In the genomic region with DNA sequence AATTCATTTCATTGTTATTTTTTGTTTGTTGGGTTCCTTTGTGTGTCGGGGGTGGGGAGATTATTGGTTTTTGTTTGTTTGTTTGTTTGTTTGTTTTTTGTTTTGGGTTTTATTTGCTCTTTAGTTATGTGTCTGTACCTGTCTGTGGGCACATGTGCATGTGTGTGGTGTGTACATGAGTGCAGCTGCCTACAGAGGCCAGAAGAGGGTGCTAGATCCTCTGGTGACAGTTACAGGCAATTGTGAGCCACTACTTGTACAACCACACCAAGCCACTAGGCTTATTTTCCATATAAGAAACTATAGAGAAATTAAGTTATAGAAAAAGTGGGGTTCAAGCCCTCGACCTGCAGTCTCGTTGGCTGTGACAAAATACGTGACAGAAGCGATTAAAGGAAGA, we compare ENCODE assay signal across 14 mouse cellular contexts. TPM values are rescaled to one million over a fixed set of nuclear protein-coding genes. Genes with fewer than 3 reads are reported as not detected.
DNase-seq lines count a peak whose midpoint lies in the region; ATAC-seq and TF ChIP-seq lines count a peak whose summit lies in the region.
"Had no signal": no experiment of that assay in that cellular context is flagged by ENCODE, and none has a peak within 500 bp of the region (broad histone marks: within the 10 kb centered on the region; RNA-seq: fewer than 3 reads in every experiment).

No protein-coding gene starts in this region.

- no peak overlapping the region for H3K4me2 ChIP-seq in intestine, postnatal 0 days (replicated peaks; ENCODE audit: low read depth)
- no peak overlapping the region for H3K4me2 ChIP-seq in intestine, embryonic 16.5 days (ENCODE audit: low read depth, low read length)
- no peak overlapping the region for H3K4me2 ChIP-seq in hindbrain, embryonic 16.5 days (ENCODE audit: low read length)
- H3K4me2 ChIP-seq: hindbrain, embryonic 14.5 days; lung, embryonic 15.5 days had no signal

- H3K4me3 ChIP-seq in intestine, postnatal 0 days (ENCODE audit: low read depth, low read length), result no peak overlapping the region
- no peak overlapping the region for H3K4me3 ChIP-seq in intestine, embryonic 16.5 days (ENCODE audit: low read length)
- H3K4me3 ChIP-seq in bone marrow, adult 2 months (replicated peaks; ENCODE audit: control insufficient read depth, low read depth, low read length), result no peak overlapping the region
- no peak overlapping the region for H3K4me3 ChIP-seq in hindbrain, embryonic 16.5 days (ENCODE audit: low read length)
- H3K4me3 ChIP-seq: lung, embryonic 15.5 days had no signal

- no peaks in the 10 kb centered on the region for H3K9me3 ChIP-seq in intestine, postnatal 0 days (ENCODE audit: control insufficient read depth)
- H3K9me3 ChIP-seq in intestine, embryonic 16.5 days (ENCODE audit: control insufficient read depth, low read length), result no peaks in the 10 kb centered on the region
- no peaks in the 10 kb centered on the region for H3K9me3 ChIP-seq in hindbrain, embryonic 16.5 days (ENCODE audit: control insufficient read depth, low read length)
- H3K9me3 ChIP-seq: lung, embryonic 15.5 days had no signal

- H3K36me3 ChIP-seq in intestine, postnatal 0 days (ENCODE audit: control insufficient read depth, insufficient read depth), result no peaks in the 10 kb centered on the region
- no peaks in the 10 kb centered on the region for H3K36me3 ChIP-seq in intestine, embryonic 16.5 days (ENCODE audit: control insufficient read depth, insufficient read depth, low read length)
- no peaks in the 10 kb centered on the region for H3K36me3 ChIP-seq in hindbrain, embryonic 16.5 days (ENCODE audit: control insufficient read depth, insufficient read depth, low read length)
- H3K36me3 ChIP-seq: lung, embryonic 15.5 days had no signal

- no peaks in the 10 kb centered on the region for H3K4me1 ChIP-seq in intestine, postnatal 0 days (replicated peaks; ENCODE audit: control insufficient read depth, insufficient read depth, low read length)
- H3K4me1 ChIP-seq in intestine, embryonic 16.5 days (ENCODE audit: control insufficient read depth, insufficient read depth, low read length), result no peaks in the 10 kb centered on the region; the same call in 1 of the 2 replicates
- H3K4me1 ChIP-seq in bone marrow, adult 2 months (ENCODE audit: control insufficient read depth, insufficient read depth, low read length), result no peaks in the 10 kb centered on the region
- no peaks in the 10 kb centered on the region for H3K4me1 ChIP-seq in hindbrain, embryonic 16.5 days (ENCODE audit: control insufficient read depth, insufficient read depth, low read depth, low read length)

- no peak for ATAC-seq in intestine, postnatal 0 days
- no peak for ATAC-seq in intestine, embryonic 16.5 days
- ATAC-seq in hindbrain, embryonic 16.5 days, result no peak
- ATAC-seq: midbrain, embryonic 16.5 days had no signal

- 85% methylated on average over 5 of the region's 5 CpGs for WGBS in intestine, postnatal 0 days
- WGBS in intestine, embryonic 16.5 days, result 87% methylated on average over 5 of the region's 5 CpGs
- WGBS in bone marrow, adult 2 months, result 87% methylated on average over 5 of the region's 5 CpGs
- WGBS in hindbrain, embryonic 16.5 days, result 91% methylated on average over 5 of the region's 5 CpGs

- no peak overlapping the region for H3K9ac ChIP-seq in intestine, postnatal 0 days (ENCODE audit: low read depth, low read length)
- H3K9ac ChIP-seq in intestine, embryonic 16.5 days (ENCODE audit: low read depth, low read length), result no peak overlapping the region
- H3K9ac ChIP-seq in hindbrain, embryonic 16.5 days (ENCODE audit: low read depth, low read length), result no peak overlapping the region
- H3K9ac ChIP-seq: hindbrain, embryonic 14.5 days; lung, embryonic 15.5 days had no signal

- no peak overlapping the region for H3K27ac ChIP-seq in intestine, postnatal 0 days (ENCODE audit: low read depth, low read length)
- no peak overlapping the region for H3K27ac ChIP-seq in intestine, embryonic 16.5 days (ENCODE audit: low read length)
- H3K27ac ChIP-seq in bone marrow, adult 2 months (ENCODE audit: control insufficient read depth, insufficient read depth, low read depth, low read length, poor library complexity), result no peak overlapping the region
- H3K27ac ChIP-seq in hindbrain, embryonic 16.5 days (ENCODE audit: low read depth, low read length), result no peak overlapping the region
- H3K27ac ChIP-seq: hindbrain, embryonic 14.5 days had no signal

- no peak for TF ChIP-seq POLR2A in bone marrow, adult 2 months (IDR thresholded peaks at IDR 0.05; ENCODE audit: borderline replicate concordance, control insufficient read depth, low read depth, low read length)

- peak; percentile 23 for DNase-seq in thymus, postnatal 14 days
- no peak for DNase-seq in thymus, adult 18-20 months
- no peak for DNase-seq in adrenal gland, postnatal 4 days (ENCODE audit: low spot score in 2 of 2)
- no peak for DNase-seq in cerebellum, adult 8-10 months
- DNase-seq: cerebellum, adult 9-11 months; kidney, postnatal 25 days; thymus, postnatal 36 days had no signal

- peak; percentile 56 for TF ChIP-seq CTCF in intestine, postnatal 0 days (IDR thresholded peaks at IDR 0.05; ENCODE audit: low read depth)
- TF ChIP-seq CTCF in bone marrow, adult 2 months (IDR thresholded peaks at IDR 0.05; ENCODE audit: control insufficient read depth, insufficient read depth, low read length), result peak; percentile 57

- no peaks in the 10 kb centered on the region for H3K27me3 ChIP-seq in intestine, postnatal 0 days (replicated peaks; ENCODE audit: control insufficient read depth, insufficient read depth, low read length)
- no peaks in the 10 kb centered on the region for H3K27me3 ChIP-seq in intestine, embryonic 16.5 days (replicated peaks; ENCODE audit: control insufficient read depth, insufficient read depth, low read length)
- H3K27me3 ChIP-seq in hindbrain, embryonic 16.5 days (replicated peaks; ENCODE audit: control insufficient read depth, insufficient read depth, low read length), result no peaks in the 10 kb centered on the region
- H3K27me3 ChIP-seq: lung, embryonic 15.5 days had no signal

RNA-seq across cellular contexts. Expression of gene Adamts10, which starts 10.1 kb away (rescaled TPM):
- polyA plus RNA-seq in intestine, postnatal 0 days (2015; fragmentation: Nextera tagmentation; extraction: Ambion mirVana), result 5.9 and 8.1 TPM in 2 replicates
- 33.1 and 35.8 TPM in 2 replicates for polyA plus RNA-seq in intestine, embryonic 16.5 days (2015; fragmentation: Nextera tagmentation; extraction: Ambion mirVana)
- 20.2 and 37.3 TPM in 2 replicates for polyA plus RNA-seq in bone marrow, adult 2 months (2011; ENCODE audit: insufficient read depth, insufficient read length, low replicate concordance, missing spikeins)
- total RNA-seq in adrenal gland, postnatal 4 days (2021), result 10 to 100 TPM; 66.4 to 80.9 TPM
- polyA plus RNA-seq in hindbrain, embryonic 16.5 days (2015; fragmentation: Nextera tagmentation; extraction: Ambion mirVana), result 55.4 and 65.3 TPM in 2 replicates

RNA-seq across cellular contexts. Expression of gene Myo1f, which starts 41.6 kb away (rescaled TPM):
- polyA plus RNA-seq in intestine, postnatal 0 days (2015; fragmentation: Nextera tagmentation; extraction: Ambion mirVana), result 0.94 and 1.2 TPM in 2 replicates
- polyA plus RNA-seq in intestine, embryonic 16.5 days (2015; fragmentation: Nextera tagmentation; extraction: Ambion mirVana), result 3.9 and 4.3 TPM in 2 replicates
- 34.6 and 68.8 TPM in 2 replicates for polyA plus RNA-seq in bone marrow, adult 2 months (2011; ENCODE audit: insufficient read depth, insufficient read length, low replicate concordance, missing spikeins)
- total RNA-seq in adrenal gland, postnatal 4 days (2021), result 1 to 10 TPM; 3.0 to 3.6 TPM
- 1.4 and 2.5 TPM in 2 replicates for polyA plus RNA-seq in hindbrain, embryonic 16.5 days (2015; fragmentation: Nextera tagmentation; extraction: Ambion mirVana)
